Mouse (Mus musculus): ENCODE measurements around the gene Gpbar1. TPM values are rescaled to one million over a fixed set of nuclear protein-coding genes. Genes with fewer than 3 reads are reported as not detected.

The Gpbar1 gene
- total RNA-seq (2021) = not detected

DNA sequence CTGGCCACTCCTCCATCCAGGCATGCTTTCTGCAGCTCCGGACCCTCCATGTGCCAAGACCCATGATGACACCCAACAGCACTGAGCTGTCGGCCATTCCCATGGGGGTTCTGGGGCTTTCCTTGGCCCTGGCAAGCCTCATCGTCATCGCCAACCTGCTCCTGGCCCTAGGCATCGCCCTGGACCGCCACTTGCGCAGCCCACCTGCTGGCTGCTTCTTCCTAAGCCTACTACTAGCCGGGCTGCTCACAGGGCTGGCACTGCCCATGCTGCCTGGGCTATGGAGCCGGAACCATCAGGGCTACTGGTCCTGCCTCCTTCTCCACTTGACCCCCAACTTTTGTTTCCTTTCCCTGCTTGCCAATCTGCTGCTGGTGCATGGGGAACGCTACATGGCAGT lies at the start of gene Gpbar1:
TSS of gene Gpbar1 (plus strand) at position 13 of the 400 bp plus-strand sequence.
- intact Hi-C loops (cut with DNase I) = no loop called here

DNA sequence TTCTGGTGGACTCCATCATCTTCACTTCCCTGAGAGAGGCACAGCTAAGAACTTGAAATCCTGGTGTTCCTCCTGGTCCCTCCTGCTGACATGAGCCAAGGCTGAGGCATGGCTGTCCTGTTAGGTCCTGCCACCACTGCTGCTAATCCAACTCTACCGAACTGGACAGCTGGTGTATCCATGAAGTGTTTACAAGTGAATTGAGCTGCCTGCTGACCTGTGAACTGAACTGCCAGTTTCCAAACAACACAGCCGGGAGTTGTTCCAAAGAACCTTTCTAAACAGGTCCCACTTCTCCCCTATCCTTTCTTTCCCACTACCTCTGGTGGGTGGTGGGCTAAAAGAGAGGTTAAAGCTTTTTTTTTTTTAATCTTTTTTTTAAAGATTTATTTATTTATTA lies 48.4 kb upstream of the Gpbar1 start:
- DNase-seq (ENCODE audit: low spot score in 2 of 2) = no peak
- intact Hi-C loops (cut with DNase I) = no loop called here

More for the DNA sequence above, at the start of gene Gpbar1:
- no peak for DNase-seq (ENCODE audit: low spot score in 2 of 2)

DNA sequence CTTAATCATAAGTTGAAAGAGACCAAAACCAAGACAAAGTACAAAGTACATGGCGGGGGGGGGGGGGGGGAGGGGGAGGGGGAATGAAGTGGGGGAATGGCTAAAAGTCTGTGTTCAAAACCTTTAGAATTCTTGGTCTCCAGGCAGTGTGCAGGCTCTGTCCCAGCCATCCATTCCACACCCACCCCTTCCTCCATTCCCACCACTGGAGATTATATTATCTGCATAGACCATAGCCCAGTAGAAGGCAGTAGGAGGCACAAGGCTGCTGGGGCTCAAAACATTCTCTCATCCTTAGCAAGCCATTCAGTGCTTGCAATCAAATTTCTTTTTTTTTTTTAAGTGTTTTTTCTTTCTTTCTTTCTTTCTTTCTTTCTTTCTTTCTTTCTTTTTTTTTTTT lies 47.4 kb upstream of the Gpbar1 start:
- no peak for DNase-seq (ENCODE audit: low spot score in 2 of 2)
- intact Hi-C loops (cut with DNase I) = no loop called here

DNA sequence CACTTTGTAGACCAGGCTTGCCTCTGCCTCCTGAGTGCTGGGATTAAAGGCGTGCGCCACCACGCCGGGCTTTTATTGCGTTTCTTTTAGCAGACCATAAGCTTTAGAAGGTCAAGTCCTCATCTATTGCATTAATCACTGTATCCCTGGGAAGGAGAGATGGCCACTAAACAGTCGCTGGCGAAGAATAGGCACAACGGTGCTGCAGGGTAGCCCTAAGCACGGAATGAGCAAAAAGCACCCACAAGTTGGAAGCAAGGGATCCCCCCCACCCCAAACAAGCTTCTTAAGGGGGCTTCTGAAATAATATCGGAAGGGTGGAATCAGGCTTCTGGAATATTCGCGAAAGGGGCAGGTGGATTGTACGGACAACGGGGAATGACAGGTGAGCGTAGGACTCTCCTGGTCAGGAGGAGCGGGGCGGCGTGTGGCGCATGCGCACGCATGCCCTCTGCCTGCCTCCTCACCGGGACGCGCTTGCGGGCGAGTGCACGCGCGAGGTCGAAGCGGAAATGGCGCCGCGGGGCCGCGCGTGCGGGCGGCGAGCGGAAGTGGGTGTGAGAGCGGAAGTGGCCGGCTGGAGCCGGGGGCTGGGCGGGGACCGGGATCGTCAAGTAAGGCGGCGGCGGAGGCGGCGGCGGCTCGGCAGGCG lies 42.3 kb upstream of the Gpbar1 start, which contains the start of gene Arpc2:
TSS of gene Arpc2 (plus strand) at position 147 of the 652 bp plus-strand sequence.
- peak; percentile 97 to 99 for DNase-seq (ENCODE audit: low spot score in 2 of 2)
- intact Hi-C loops (cut with DNase I) = loop anchor here (2.0 kb wide), 1 partner anchor 49 kb away; the partner anchor contains the start of genes Aamp and Pnkd

DNA sequence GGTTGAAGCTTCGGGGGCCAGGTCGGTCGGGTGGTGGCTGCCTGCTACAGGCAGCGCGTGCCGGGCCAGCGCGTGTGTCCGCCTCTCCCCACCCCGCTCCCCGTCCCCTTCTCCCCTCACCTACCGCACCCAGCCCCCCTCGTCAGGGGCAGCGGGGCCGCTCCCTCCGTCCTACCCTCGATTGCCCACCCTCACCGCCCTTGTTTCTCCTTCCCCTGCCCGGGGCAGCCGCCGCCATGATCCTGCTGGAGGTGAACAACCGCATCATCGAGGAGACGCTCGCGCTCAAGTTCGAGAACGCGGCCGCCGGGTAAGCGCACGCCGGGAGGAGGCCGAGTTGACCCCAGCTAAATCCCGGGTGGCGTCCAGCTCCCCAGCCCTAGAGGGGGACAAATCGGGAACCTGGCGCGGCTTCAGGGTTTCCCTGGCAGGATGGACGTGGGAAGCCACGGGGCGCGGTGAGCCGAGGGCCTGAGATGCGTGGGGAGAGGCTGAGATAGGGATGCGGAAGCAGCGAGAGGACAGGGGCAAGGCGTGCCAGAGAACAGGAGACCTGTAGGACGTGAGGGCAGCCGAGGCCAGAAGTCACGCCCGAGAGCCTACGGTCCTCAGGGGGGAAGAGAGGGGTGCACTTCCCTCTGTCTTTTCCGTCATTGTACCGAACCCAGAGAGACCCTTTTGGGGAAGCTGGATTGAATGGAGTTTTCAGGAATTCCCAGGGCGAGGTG lies 41.6 kb upstream of the Gpbar1 start:
- intact Hi-C loops (cut with DNase I) = loop anchor here (2.0 kb wide), 1 partner anchor 48 kb away; the partner anchor contains the start of genes Aamp and Pnkd
- peak; percentile 31 to 48 for DNase-seq (ENCODE audit: low spot score in 2 of 2)

DNA sequence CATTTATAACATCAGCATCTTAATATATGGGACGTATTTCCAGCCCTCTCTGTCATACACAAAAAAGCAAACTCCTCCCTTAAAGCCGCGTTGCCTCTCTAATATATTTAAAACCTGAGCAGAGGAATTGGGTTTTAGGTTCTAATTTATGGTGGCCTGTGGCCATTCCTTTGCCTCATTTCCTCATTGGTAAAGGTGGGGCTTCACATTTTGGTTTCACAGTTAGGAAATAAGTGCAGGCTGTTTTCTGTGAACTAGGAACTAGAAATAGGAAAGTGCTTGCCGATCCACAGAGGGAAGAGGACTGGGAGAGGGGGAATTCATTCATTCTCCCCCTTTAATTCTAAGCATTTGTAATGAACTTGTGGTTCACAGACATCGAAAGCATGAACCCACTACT lies 40.7 kb upstream of the Gpbar1 start:
- DNase-seq (ENCODE audit: low spot score in 2 of 2) = no peak
- intact Hi-C loops (cut with DNase I) = loop anchor here (2.0 kb wide), 1 partner anchor 47 kb away; the partner anchor contains the start of genes Aamp and Pnkd

DNA sequence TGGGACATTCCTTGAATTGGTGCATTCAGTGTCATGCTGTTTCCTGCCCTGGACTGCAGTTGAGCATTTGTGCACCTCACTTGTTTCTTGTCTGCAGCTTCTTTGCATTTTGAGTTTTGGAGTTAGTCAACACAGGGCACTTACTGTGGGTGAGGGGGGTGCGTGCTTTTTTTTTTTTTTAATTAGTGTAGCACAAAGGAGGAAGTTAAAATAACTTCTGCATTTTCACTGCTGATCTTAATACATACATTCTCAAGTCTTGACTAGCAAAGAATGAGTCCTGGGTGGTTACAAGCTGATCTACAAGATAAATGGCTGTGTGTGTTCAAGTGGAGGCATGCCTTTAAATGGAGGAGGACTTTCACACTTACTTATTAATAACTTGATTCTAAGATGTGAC lies 40.2 kb upstream of the Gpbar1 start:
- intact Hi-C loops (cut with DNase I) = no loop called here
- DNase-seq (ENCODE audit: low spot score in 2 of 2) = no peak

DNA sequence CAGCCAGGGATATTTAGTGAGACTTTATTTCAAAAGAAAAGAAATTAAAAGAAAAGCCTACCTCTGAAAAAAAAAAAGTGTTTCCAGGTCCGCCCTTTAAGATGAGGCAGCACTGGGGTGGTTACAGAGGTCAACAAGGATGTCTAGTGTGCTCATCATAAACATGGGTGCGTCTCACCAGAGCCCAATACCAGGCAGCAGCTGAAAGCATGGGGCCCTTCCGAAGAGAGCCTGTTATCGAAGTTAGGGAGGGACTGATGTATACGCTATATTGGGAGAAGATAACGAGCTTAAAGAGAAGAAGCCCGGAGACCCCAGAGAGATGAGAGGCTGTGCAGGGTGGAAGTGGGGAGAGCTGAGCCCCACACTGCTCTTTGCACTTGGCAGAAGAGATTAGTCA lies 39.2 kb upstream of the Gpbar1 start:
- intact Hi-C loops (cut with DNase I) = no loop called here
- no peak for DNase-seq (ENCODE audit: low spot score in 2 of 2)

DNA sequence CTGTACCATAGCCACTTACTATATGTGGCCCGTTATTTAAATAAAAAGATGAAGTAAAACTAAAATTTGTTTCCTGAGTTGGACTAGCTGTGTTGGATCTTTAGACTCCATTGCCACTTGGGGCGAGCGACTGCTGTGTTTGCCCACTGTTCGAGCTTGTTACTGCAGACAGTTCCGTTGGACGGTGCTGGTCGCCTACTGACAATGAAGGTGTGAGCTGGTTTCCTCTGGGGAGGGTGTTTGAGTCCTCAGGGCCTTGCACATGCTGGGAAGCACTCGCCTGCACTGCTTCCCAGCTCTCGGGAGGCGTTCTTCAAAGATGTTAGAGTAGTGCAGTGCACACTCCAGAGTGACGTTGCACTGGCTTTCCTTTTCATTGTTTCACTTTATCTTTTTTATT lies 38.7 kb upstream of the Gpbar1 start:
- DNase-seq (ENCODE audit: low spot score in 2 of 2) = peak; percentile 47 to 51
- intact Hi-C loops (cut with DNase I) = loop anchor here (5.0 kb wide), 1 partner anchor 32 kb away; no protein-coding TSS in a partner anchor

DNA sequence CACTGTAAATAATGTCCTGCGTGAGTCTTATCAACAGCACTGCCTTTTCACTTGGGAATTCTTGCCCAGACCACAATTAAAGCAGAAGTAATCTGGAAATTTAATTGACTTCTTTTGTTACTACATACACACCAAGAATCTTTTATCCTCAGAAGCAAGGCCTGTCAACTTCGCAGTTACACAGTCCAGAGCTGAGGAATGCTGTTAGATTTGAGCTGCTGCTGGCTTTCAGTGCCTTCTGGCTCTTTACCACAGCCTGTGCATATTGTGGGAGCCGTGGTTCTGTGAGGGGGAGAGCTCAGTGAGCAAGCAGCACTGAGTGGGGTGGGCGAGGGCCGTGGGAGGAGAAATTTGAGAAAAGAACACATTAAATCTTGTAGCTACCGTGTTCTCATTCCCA lies 38.0 kb upstream of the Gpbar1 start:
- DNase-seq (ENCODE audit: low spot score in 2 of 2) = peak; percentile 83 to 85
- intact Hi-C loops (cut with DNase I) = loop anchor here (5.0 kb wide), 1 partner anchor 33 kb away; no protein-coding TSS in a partner anchor

DNA sequence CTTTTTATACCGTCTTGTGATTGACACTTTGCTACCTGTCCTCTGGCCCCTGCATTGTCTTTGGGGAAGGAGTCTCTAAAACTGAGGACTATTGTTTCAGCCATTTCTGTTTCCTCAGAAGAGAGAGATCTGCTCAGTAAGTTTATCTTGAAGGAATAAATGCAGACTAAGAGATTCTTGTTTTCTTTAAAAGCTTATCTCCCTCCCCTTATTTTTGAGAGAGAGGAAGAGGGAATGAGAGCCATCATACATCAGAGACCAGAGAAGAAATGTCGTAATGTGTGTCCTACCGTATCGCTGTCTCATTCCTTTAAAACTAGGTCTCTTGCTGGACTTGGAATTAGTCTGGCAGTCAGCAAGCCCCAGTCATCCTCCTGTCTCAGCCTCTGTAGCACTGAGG lies 37.5 kb upstream of the Gpbar1 start:
- intact Hi-C loops (cut with DNase I) = loop anchor here (5.0 kb wide), 1 partner anchor 34 kb away; no protein-coding TSS in a partner anchor
- no peak for DNase-seq (ENCODE audit: low spot score in 2 of 2)

DNA sequence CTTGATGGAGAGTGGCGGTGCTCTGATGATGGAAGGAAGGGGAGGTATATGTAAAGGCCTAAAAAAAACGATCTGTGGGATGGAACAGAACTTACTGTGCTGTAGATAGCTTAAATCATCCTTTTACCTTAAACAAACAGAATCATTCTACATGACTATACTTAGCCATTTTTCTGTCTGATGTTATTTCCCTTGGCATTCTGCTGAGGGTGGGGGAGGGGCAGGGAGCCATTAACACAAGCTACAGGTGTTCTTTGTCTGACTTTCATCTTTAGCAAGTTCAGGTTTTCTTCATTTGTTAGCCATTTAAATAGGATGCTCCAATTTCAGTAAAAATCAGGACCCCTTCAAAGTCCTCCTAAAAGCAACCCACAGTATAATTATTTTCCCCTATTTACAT lies 32.8 kb upstream of the Gpbar1 start:
- no peak for DNase-seq (ENCODE audit: low spot score in 2 of 2)
- intact Hi-C loops (cut with DNase I) = no loop called here

DNA sequence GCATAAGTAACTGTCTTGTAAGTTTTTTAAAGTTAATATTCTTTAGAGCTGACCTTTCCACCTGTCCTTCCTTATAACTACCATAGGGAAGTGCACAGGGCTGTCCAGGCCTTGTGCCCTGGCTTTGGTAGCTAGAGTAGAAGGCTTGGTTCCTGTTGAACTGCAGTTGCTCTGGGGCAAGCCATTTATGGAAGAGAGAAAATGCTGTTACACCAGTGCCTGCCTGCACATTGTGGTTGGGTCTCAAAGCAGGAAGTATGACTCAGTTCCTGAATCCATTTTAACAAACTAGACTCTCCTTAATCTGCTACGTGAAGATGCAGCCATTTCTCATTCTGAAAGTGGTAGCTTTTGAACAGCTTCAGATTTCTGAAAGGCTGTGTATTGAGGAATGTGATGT lies 29.6 kb upstream of the Gpbar1 start:
- DNase-seq (ENCODE audit: low spot score in 2 of 2) = no peak

DNA sequence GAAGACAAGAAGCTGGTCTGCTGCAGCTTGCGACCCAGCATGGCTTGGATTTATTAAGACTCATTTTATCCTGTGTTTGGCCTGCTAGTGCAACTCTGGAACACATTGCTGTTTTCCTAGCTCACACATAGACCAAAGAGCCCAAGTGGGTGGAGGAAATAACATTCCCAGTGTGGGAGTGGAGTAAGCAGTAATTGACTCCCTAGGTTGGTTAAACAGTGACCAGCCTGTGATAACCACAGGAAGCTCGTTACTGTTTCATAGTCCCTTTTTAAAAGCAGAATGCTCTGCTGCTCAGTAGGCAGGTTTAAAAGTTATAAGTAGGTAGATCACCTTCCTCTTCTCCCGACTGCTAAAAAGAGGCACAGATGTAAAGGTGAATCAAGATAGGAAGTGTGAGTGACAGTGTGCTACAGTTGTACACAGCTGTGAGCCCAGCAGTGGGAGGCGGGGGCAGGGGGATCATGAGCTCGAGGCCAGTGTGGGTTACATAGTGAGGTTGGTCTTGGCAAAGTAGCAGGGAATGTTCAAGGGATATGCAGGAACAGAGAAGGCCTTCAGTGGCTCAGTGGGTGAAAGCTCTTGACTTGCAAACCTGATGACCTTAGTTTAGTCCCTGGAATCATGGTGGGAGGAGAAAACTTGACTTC lies 28.9 kb upstream of the Gpbar1 start:
- no peak for DNase-seq (ENCODE audit: low spot score in 2 of 2)
- intact Hi-C loops (cut with DNase I) = no loop called here

More for the DNA sequence above, 29.6 kb upstream of the Gpbar1 start:
- intact Hi-C loops (cut with DNase I) = no loop called here

DNA sequence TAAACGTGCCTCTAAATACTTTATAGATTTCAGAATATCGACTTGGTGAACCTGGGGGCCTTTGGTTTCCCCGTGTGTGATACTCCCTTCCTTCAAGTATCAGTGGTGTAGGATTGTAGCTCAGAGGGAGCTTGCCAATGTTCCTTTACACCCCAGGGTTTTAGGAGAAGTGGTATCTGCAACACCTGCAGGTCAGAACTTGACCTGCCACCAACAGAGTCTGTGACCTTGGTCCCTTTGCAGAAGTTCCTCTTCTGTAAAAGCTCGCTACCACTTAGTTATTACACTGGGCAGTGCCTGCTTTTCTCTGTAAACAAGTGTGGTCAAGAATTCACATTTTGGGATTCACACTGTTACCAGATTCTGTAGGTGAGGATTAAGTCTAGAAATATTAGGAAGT lies 28.3 kb upstream of the Gpbar1 start:
- intact Hi-C loops (cut with DNase I) = no loop called here
- no peak for DNase-seq (ENCODE audit: low spot score in 2 of 2)

DNA sequence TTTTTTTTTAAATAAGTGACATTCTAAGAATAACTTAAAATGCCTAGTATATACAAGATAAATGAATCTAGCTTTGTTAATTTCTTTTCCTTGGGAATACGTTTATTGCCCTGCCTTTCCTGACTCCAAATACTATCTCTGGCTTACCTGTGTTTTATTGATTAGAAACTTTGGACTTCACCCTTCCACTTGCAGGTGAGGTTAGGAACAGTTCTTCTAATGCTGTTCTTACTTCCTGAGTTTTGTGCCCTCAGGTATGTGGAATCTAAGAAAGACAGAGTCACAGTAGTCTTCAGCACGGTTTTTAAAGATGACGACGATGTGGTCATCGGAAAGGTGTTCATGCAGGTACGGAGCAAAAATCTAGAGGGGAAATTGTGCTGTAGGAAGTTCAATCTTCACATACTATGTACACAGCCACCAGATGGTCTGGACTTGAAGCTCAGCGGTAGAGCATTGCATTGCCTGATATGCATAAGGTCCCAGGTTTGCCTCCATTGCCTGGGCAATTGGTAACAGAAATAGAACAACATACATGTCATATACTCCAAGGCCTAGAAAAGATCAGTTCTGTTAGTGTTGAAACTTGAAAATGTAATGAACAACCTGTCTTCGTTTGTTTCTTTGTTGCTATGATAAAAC lies 22.5 kb upstream of the Gpbar1 start:
- intact Hi-C loops (cut with DNase I) = no loop called here
- DNase-seq (ENCODE audit: low spot score in 2 of 2) = no peak

DNA sequence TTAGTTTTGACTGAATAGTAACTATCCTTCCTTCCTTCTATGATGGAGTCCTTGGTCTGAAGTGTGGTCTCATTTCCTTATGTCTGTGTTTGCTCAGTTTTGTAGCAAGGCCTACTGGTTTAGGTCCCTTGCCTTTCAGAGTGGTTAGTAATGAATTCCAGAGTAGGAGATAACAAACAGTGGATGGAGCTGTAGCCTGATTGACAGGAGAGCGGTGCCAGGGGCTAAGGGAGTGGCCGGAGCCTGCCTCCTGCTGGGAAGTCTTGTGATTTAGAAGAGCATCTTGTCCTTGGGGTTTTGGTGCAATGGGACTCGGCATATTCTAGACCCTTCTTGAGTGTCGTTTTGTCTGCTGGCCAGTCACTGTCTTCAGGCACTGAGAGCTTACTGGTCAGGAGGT lies 21.6 kb upstream of the Gpbar1 start:
- no peak for DNase-seq (ENCODE audit: low spot score in 2 of 2)
- intact Hi-C loops (cut with DNase I) = no loop called here

DNA sequence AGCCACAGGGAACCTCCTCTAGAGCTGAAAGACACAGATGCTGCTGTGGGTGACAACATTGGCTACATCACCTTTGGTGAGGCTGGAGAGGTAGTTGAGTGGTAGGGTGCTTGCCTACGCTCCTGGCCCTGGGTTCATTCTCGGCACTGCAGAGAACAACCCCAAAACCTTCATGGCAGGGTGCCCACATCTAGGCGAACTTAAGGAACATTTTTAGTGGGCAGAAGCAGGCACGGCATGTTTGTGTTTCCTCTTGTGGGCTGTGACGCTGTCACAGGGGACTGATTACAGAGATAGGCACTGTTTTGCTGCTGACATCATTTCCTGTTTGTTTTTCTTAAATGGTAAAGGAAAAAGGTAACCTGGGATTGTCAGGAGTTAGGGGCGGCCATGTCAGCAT lies 15.8 kb upstream of the Gpbar1 start:
- intact Hi-C loops (cut with DNase I) = loop anchor here (5.0 kb wide), 1 partner anchor 55 kb away; no protein-coding TSS in a partner anchor
- no peak for DNase-seq (ENCODE audit: low spot score in 2 of 2)

DNA sequence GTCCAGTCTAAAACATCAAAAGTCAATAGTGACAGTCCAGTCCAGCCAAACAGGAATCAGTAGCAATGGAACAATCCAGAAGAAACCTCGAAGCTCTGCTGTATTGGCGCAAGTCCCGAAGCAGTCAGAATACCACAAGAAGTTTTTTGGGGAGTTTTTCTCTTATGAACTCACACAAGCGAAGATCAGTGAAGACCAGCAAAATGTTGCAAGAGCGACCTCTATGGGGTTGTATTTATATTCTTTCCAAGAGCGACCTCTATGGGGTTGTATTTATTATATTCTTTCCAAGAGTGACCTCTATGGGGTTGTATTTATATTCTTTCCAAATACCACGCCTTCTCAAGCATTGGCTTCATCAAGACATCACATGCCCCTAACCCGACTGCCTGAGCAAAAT lies 9.6 kb upstream of the Gpbar1 start:
- DNase-seq (ENCODE audit: low spot score in 2 of 2) = no peak
- intact Hi-C loops (cut with DNase I) = no loop called here

DNA sequence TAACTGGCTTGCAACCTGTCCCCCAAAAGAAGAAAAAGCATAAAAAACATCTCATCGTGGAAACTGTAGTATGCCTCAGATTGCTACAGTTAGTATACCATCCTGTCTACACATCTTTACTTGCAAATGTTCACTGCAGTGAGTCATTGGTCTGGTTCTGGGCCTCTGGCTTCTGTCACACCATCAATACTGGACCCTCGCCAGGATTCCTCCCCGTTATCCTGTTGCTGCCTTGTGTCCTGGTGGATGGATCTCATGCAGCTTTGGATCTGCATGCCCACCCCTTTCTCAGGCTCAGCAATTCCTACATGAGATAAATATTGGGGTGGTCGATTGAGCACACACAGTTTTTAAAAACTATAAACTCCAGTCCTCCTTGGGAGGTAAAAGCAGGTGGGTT lies 6.7 kb upstream of the Gpbar1 start:
- DNase-seq (ENCODE audit: low spot score in 2 of 2) = no peak
- intact Hi-C loops (cut with DNase I) = no loop called here
